Mouse (Mus musculus) embryonic facial prominence, embryonic 14.5 days (tissue): ENCODE data around the gene Camta1. TPM values are rescaled to one million over a fixed set of nuclear protein-coding genes. Genes with fewer than 3 reads are reported as not detected.

Experiments
- ATAC-seq: fragments of 200-750 bp; cut with Nextera tagmentation; 2 replicates; pipeline ENCODE4 v1.8.0; 2017; ENCODE audit warnings: low read depth, moderate number of reproducible peaks, moderate TSS enrichment
- DNase-seq: peaks from one replicate; pipeline ENCODE4 v3.0.0-alpha.2; 2015; ENCODE audit warnings: low spot score
- H3K27ac ChIP-seq: fragments of 300-500 bp; sonication (generic); replicated peaks from 2 replicates; pipeline ENCODE4 v1.5.1; 2014; ENCODE audit warnings: low read depth, mild to moderate bottlenecking, low read length, moderate library complexity
- H3K27me3 ChIP-seq: fragments of 300-500 bp; sonication (generic); replicated peaks from 2 replicates; pipeline ENCODE4 v1.6.1; 2014; ENCODE audit warnings: low read length; ENCODE audit not compliant: control insufficient read depth, insufficient read depth
- H3K36me3 ChIP-seq: fragments of 300-500 bp; sonication (generic); 2 replicates; pipeline ENCODE4 v1.6.1; 2014; ENCODE audit warnings: low read length, mixed read lengths; ENCODE audit not compliant: control insufficient read depth, insufficient read depth
- H3K4me1 ChIP-seq: fragments of 300-500 bp; sonication (generic); 2 replicates; pipeline ENCODE4 v1.6.1; 2014; ENCODE audit warnings: antibody characterized with exemption, low read length; ENCODE audit not compliant: control insufficient read depth, insufficient read depth
- H3K4me2 ChIP-seq: fragments of 300-500 bp; sonication (generic); 2 replicates; pipeline ENCODE4 v1.6.1; 2014; ENCODE audit warnings: low read depth, mild to moderate bottlenecking, low read length, moderate library complexity, mixed read lengths
- H3K4me3 ChIP-seq: fragments of 300-500 bp; sonication (generic); 2 replicates; pipeline ENCODE4 v1.5.1; 2014; ENCODE audit warnings: low read depth, mild to moderate bottlenecking, low read length
- H3K9ac ChIP-seq: fragments of 300-500 bp; sonication (generic); 2 replicates; pipeline ENCODE4 v1.6.1; 2014; ENCODE audit warnings: low read depth, mild to moderate bottlenecking, low read length, moderate library complexity, mixed read lengths
- H3K9me3 ChIP-seq: fragments of 300-500 bp; sonication (generic); 2 replicates; pipeline ENCODE4 v1.6.1; 2016; ENCODE audit warnings: low read length; ENCODE audit not compliant: control insufficient read depth
- WGBS: fragments of 180-500 bp; shearing (Covaris S2); extraction: QIAGEN DNeasy Blood & Tissue Kit; methylation state at CpG from one replicate; pipeline ENCODE4 v1.1.7; 2014; 5-methylcytosine and 5-hydroxymethylcytosine counted together
- polyA plus RNA-seq: library from polyadenylated mRNA; unstranded; fragments of >200 nt; fragmentation: Nextera tagmentation; extraction: Ambion mirVana; gene quantifications from 2 replicates; pipeline ENCODE4 v1.2.1, GENCODE M21; 2014

Gene Camta1
- polyA plus RNA-seq, 1 experiment from 2014 or later, result 77.3 TPM

GRCm38 (mm10) chr4:151155587-151155986 is 706.1 kb downstream of the Camta1 start:
- Histone ChIP-seq H3K27ac (no peak overlapping the region), H3K27me3 (no peaks in the 10 kb centered on the region), H3K36me3 (no peaks in the 10 kb centered on the region), H3K9me3 (no peaks in the 10 kb centered on the region), H3K4me2 (no peak overlapping the region), H3K4me1 (no peaks in the 10 kb centered on the region), H3K9ac (no peak overlapping the region), H3K4me3 (no peak overlapping the region)
- WGBS, result 54% methylated on average over 4 of the region's 4 CpGs
- no peak for ATAC-seq
- no peak for DNase-seq

GRCm38 (mm10) chr4:151154306-151154705 is 707.4 kb downstream of the Camta1 start:
- no peak for ATAC-seq
- Histone ChIP-seq H3K4me2 (no peak overlapping the region), H3K4me1 (no peaks in the 10 kb centered on the region)

GRCm38 (mm10) chr4:151152010-151152409 is 709.7 kb downstream of the Camta1 start:
- Histone ChIP-seq H3K4me3 (no peak overlapping the region), H3K9me3 (no peaks in the 10 kb centered on the region), H3K27me3 (0 out of 2 replicates have a peak, but pooled peaks cover 3% of the 10 kb centered on the region), H3K27ac (no peak overlapping the region), H3K4me2 (no peak overlapping the region), H3K36me3 (no peaks in the 10 kb centered on the region), H3K4me1 (no peaks in the 10 kb centered on the region), H3K9ac (no peak overlapping the region)
- 65% methylated on average over 6 of the region's 6 CpGs for WGBS
- DNase-seq (no peak), ATAC-seq (no peak)

More at GRCm38 (mm10) chr4:151154306-151154705, 707.4 kb downstream of the Camta1 start:
- Histone ChIP-seq H3K27ac (no peak overlapping the region), H3K9me3 (no peaks in the 10 kb centered on the region), H3K27me3 (no peaks in the 10 kb centered on the region), H3K36me3 (no peaks in the 10 kb centered on the region), H3K4me3 (no peak overlapping the region), H3K9ac (no peak overlapping the region)
- 53% methylated on average over 4 of the region's 4 CpGs for WGBS
- no peak for DNase-seq

GRCm38 (mm10) chr4:151150842-151151241 is 710.8 kb downstream of the Camta1 start:
- H3K27me3 ChIP-seq, result 0 out of 2 replicates have a peak, but pooled peaks cover 3% of the 10 kb centered on the region
- no peak overlapping the region for H3K4me2 ChIP-seq
- no peaks in the 10 kb centered on the region for H3K9me3 ChIP-seq
- no peaks in the 10 kb centered on the region for H3K36me3 ChIP-seq
- WGBS, result 71% methylated on average over 11 of the region's 11 CpGs
- no peaks in the 10 kb centered on the region for H3K4me1 ChIP-seq
- H3K27ac ChIP-seq, result no peak overlapping the region
- no peak overlapping the region for H3K9ac ChIP-seq
- no peak overlapping the region for H3K4me3 ChIP-seq
- DNase-seq (no peak), ATAC-seq (no peak)

- H3K4me1 ChIP-seq, result no peaks in the 10 kb centered on the region
- WGBS, result 73% methylated on average over 11 of the region's 11 CpGs
- H3K36me3 ChIP-seq, result no peaks in the 10 kb centered on the region
- no peak overlapping the region for H3K27ac ChIP-seq
- ATAC-seq, result no peak
- H3K9ac ChIP-seq, result no peak overlapping the region
- 0 out of 2 replicates have a peak, but pooled peaks cover 3% of the 10 kb centered on the region for H3K27me3 ChIP-seq
- H3K4me3 ChIP-seq, result no peak overlapping the region
- no peak for DNase-seq
- no peak overlapping the region for H3K4me2 ChIP-seq
- H3K9me3 ChIP-seq, result no peaks in the 10 kb centered on the region
Measured at GRCm38 (mm10) chr4:151150115-151150514, 711.6 kb downstream of the Camta1 start.

- ATAC-seq (no peak), DNase-seq (no peak)
- Histone ChIP-seq H3K27ac (no peak overlapping the region), H3K4me2 (no peak overlapping the region), H3K4me1 (no peaks in the 10 kb centered on the region), H3K9me3 (no peaks in the 10 kb centered on the region), H3K9ac (no peak overlapping the region), H3K36me3 (no peaks in the 10 kb centered on the region), H3K27me3 (0 out of 2 replicates have a peak, but pooled peaks cover 3% of the 10 kb centered on the region), H3K4me3 (no peak overlapping the region)
- 31% methylated on average over 12 of the region's 12 CpGs for WGBS
Measured at GRCm38 (mm10) chr4:151147541-151147940, 714.1 kb downstream of the Camta1 start.

GRCm38 (mm10) chr4:151144121-151144520 is 717.6 kb downstream of the Camta1 start:
- no peak overlapping the region for H3K4me3 ChIP-seq
- H3K36me3 ChIP-seq, result no peaks in the 10 kb centered on the region
- H3K9ac ChIP-seq, result no peak overlapping the region
- no peaks in the 10 kb centered on the region for H3K9me3 ChIP-seq
- DNase-seq (no peak), ATAC-seq (no peak)
- no peak overlapping the region for H3K27ac ChIP-seq
- WGBS, result 90% methylated on average over 13 of the region's 14 CpGs
- 0 out of 2 replicates have a peak, but pooled peaks cover 4% of the 10 kb centered on the region for H3K4me1 ChIP-seq
- H3K27me3 ChIP-seq, result peaks cover 22% of the 10 kb centered on the region
- no peak overlapping the region for H3K4me2 ChIP-seq

GRCm38 (mm10) chr4:151141196-151141880 is 720.3 kb downstream of the Camta1 start:
- peaks cover 26% of the 10 kb centered on the region for H3K27me3 ChIP-seq
- 0 out of 2 replicates have a peak overlapping the region, but pooled peaks have one; percentile 1 for H3K4me3 ChIP-seq
- DNase-seq, result peak; percentile 93
- H3K36me3 ChIP-seq, result no peaks in the 10 kb centered on the region
- H3K4me1 ChIP-seq, result peaks cover 12% of the 10 kb centered on the region; the same call in 1 of the 2 replicates
- H3K9ac ChIP-seq, result 0 out of 2 replicates have a peak overlapping the region, but pooled peaks have one; percentile 1
- H3K4me2 ChIP-seq, result peak overlapping the region; percentile 31; the same call in 1 of the 2 replicates
- WGBS, result 10% methylated on average over 13 of the region's 13 CpGs
- ATAC-seq, result peak; percentile 82
- H3K9me3 ChIP-seq, result no peaks in the 10 kb centered on the region
- H3K27ac ChIP-seq, result no peak overlapping the region; the same call in 1 of the 2 replicates
